Mouse (Mus musculus) adipocyte (in vitro differentiated cells): ENCODE data around the gene Barx2.
"Not testable (repeated sequence)": the region's sequence is repeated elsewhere in the genome, so short reads cannot be mapped to it uniquely, and the experiment has no call there.

Source experiments
- DNase-seq: peaks from one replicate; pipeline ENCODE4 v3.0.0-alpha.2; 2016; ENCODE audit warnings: low spot score

The Barx2 gene

GRCm38 (mm10) chr9:31912921-31913738 is at the start of gene Barx2:
Barx2 (minus strand) TSS chr9:31913462.
- DNase-seq: no peak

DNA sequence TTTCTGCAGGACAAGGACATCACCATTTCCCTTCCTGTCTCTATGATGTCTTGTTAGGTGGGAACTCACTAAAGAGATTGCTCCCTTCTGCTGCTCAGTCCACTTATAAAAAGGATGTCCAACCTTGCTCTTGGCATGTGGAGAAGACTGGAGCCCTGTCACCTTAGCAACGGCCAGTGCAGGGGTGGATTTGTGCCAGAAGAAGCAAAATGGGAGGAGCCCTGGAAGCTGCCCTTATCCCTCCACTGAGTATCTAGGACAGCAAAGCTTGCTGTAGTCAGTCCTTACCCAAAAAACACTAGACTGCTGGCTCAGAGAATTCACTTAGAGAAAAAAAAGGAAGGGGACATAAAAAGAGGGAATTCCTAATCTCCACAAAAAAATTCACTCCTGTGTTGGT is 49.0 kb upstream of the Barx2 start:
- DNase-seq: no peak

DNA sequence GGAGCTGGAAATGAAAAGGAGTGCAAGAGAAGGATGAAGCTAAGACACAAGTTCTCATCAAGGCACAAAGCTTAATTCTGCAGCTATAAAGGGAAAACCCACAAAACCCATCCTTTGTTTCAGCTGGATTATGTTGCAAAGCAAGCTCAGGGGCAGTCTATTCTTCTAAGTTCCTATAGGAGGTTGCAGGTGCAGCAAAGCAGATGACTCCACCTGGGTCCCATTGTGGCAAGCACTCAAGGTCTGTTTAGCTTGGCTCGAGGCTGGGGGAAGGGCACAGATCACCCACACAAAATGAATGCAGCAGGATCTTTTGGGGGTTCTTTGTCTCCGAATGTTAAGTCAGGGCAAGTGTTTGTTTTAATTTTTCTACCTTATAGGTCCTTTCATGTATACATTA is 47.2 kb upstream of the Barx2 start:
- DNase-seq: no peak

GRCm38 (mm10) chr9:31958120-31958519 is 44.9 kb upstream of the Barx2 start:
- no peak for DNase-seq

DNA sequence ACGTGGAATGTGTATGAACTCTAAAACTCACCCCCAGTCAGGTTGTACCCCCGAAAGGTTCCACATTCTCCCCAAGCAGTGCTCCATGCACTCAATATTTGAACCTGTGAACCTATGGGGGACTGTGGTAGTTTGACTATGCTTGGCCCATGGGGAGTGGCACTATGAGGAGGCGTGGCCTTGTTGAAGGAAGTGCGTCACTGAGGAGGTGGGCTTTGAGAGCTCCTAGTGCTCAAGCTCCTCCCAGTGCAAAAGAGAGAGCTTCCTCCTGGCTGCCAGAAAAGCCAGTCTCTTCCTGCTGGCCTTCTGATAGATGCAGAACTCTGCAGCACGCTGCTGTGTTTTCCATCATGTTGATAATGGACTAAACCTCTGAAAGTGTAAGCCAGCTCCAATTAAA is 37.2 kb upstream of the Barx2 start:
- no peak for DNase-seq

DNA sequence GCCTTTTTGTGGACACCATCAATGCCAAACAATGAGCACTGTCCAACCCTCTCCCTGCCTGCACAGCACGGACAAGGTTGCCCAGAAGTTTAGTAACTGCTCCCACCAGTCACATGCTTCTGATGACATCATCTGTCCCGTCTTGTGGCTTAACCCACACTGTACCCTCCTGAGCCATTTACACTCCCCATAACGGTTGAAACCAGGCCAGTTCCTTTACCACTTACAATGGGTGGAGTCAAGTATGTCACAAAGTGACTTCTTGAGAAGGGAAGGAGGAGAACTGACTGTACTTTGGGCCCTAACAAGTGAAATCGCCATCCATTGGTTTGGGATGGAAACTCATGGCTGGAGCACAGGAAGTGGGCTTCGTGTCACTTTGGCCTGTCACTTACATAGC is 35.8 kb upstream of the Barx2 start:
- DNase-seq: no peak

- DNase-seq: no peak
Measured at GRCm38 (mm10) chr9:31947051-31947450, 33.8 kb upstream of the Barx2 start.

DNA sequence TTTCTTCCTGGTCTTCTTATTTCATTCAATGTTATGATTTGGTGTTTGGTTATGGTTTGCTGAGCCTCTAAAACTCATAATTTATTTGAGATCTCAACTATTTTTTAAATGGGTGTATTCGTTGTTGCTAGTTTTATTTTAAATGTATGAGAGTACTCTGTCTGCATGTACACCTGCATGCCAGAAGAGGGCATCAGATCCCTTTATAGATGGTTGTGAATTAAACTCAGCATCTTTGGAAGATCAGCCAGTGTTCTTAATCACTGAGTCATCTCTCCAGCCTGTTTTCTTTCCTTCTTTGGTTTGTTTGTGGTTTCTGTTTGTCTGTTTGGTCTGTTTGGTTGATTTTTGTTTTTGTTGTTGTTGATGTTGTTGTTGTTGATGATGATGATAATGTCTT is 29.1 kb upstream of the Barx2 start:
- DNase-seq: peak; percentile 14

DNA sequence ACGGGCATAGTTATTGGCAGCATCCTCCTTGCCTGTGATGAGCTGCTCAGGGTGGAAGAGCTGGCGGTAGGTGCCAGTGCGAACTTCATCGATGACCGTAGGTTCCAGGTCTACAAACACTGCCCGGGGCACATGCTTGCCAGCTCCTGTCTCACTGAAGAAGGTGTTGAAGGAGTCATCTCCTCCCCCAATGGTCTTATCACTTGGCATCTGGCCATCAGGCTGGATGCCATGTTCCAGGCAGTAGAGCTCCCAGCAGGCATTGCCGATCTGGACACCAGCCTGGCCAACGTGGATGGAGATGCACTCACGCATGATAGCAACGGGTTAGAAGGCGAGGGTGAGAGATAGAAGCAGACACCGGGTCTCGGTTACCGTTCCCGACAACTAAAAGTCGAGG is 23.2 kb upstream of the Barx2 start:
- DNase-seq: not testable (repeated sequence)

DNA sequence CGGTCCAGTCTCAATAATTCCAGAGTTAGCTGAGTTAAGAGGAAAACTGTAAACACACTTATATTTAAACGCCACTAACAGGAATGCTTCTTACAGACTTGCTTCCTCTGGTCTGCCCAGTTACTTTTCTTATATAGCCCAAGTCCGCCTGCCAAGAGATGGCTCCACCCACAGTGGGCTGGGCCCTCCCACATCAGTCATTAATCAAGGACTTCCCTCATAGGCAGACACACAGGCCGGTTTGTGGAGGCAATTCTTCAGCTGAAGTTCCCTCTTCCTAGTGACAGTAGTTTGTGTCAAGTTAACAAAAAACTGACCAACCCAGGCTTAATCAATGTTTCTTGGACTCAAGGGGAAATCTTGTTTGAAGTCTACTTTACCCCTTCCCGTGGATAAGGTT is 18.4 kb upstream of the Barx2 start:
- DNase-seq: peak; percentile 4

DNA sequence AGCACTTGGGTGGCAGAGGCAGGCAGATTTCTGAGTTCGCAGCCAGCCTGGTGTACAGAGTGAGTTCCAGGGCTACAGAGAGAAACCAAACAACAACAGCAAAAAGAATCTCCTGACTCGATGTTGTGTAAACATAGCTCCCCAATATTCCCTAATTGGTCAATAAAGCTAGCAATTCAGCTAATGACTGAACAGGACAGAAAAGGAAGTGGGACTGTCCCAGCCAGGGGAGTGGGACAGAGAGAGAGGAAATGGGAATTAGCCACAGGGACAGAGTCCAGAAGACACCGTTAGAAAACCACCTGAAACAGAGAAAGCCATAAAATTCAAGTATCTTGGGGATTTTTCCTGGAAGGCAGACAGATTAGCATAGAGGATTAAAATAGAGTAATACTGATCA is 18.0 kb upstream of the Barx2 start:
- DNase-seq: no peak

DNA sequence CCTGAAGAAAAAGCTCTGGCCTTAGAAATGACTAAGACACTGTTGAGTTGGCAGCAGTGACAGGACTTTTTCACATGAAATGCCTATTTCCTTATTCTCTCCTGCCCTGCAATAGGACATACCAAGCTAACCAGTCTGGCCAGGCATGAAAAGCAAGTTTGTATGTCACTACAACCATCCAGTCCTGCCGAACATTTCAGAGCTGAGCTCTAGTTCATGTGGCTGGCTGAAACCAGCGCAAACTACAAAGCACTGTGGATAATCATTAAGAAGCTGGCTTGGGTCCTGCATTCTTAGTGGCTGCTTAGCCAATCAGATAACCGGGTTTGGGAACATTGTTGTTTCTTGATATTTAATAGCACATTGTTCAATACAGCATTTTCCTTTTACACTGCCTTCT is 13.5 kb upstream of the Barx2 start:
- DNase-seq: no peak

DNA sequence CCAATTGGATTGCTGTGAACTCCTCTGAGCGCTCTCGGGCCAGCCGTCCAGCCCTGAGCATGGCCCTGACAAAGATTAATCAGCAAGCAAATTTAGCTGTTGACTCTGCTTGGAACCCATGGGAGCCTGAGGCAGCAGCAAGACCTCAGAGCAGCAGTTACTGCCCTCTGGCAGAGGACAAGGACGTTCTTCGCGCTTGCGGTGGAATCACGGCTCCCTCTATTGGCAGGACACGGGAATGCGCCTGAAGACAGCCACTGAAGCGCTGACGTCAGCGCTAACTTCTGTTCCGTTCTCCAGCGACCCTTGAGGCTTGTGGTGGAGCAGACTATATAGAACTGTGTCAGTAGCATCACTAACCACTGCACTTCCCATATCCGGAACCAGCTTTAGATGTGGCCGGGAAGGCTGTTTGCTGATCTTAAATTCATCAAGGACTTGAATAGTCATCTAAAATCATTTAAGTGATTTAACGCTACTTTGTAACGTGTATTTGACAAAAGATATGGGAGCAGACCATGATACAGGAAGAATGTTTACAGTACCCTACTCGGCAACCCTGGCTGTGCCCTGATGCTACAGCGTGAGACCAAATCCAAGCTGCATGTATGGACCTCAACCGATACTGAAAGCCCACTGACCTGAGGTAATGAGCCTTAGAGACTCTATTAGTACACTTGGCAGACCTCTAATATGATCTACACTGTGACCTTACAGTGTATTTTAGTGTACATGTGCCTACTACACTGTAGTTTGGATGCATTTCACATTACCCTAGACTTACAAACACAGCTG is 12.8 kb upstream of the Barx2 start:
- DNase-seq: peak; percentile 73

- no peak for DNase-seq
Measured at GRCm38 (mm10) chr9:31923529-31923928, 10.3 kb upstream of the Barx2 start.

GRCm38 (mm10) chr9:31919802-31920201 is 6.5 kb upstream of the Barx2 start:
- DNase-seq: no peak

DNA sequence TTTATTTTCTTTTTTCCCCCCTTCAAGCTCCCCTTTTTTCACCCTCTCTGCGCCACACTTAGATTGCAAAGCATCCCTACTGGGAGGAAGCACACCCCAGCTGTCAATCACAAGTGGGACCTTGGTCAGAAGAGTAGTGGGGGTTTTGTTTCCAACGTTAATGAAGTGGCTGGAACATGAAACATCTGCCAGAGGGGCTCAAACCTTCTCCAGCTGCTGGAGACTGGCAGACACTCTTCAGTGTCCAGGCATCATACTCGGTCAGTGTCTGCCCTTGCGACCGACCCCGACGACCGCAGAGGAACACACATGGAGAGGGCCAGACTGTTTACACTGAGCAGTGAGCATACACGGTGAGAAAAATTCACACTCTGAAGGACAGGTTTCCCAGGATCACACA is 3.2 kb upstream of the Barx2 start:
- DNase-seq: no peak

- no peak for DNase-seq
Measured at GRCm38 (mm10) chr9:31914871-31915270, 1.6 kb upstream of the Barx2 start.

GRCm38 (mm10) chr9:31913739-31914591 is 703 bp upstream of the Barx2 start:
- no peak for DNase-seq

- DNase-seq: no peak
Measured at GRCm38 (mm10) chr9:31912553-31912920, 725 bp downstream of the Barx2 start.

DNA sequence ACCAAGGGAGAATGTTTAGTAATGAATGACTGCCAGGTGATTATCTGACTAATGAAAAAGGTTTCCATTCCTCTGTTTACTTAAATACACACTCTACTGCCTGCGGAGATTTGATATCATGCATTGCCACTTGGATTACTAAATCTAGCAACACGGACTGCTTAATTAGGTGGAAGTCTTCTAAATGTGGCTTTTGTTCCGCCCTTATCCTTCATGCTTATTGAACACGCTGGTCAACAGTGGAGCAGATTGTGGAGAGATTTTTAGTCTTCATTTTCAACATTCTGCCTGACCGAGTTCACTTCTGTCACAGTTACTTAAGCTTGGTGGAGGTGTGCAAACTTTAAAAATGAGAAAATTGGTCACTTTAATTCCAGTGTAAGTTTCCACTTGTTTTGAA is 3.0 kb downstream of the Barx2 start:
- DNase-seq: no peak

DNA sequence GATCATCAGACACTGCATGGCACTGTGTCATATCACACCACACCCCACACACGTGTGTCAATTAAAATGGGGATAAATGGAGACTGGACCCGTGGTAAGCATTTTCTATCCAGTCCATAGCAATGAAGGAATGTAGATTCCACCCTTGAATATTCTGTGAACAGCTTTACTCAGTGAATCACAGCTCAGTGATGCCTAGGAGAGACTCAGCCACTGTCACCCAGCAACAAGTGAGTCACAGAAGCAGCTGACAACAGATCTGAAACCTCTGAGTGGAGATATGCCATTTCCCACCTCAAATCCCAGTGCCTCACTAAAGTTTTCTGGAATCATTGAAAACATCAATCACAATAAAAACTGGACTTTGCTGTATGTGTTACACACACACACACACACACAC is 11.5 kb downstream of the Barx2 start:
- DNase-seq: no peak

- no peak for DNase-seq
Measured at GRCm38 (mm10) chr9:31894775-31895320, 18.4 kb downstream of the Barx2 start.
